Mouse (Mus musculus): ENCODE data around the gene Dennd6b. TPM values are rescaled to one million over a fixed set of nuclear protein-coding genes. Genes with fewer than 3 reads are reported as not detected.

Dennd6b gene
- total and polyA plus RNA-seq, 3 experiments = 4.1 to 9.1 (median 9.0) TPM

GRCm38 (mm10) chr15:89138531-89138930 lies 57.8 kb downstream of the Dennd6b start:
- Histone ChIP-seq H3K36me3 (replicated peaks in 1 of 2; ENCODE audit: control insufficient read depth in 1 of 2, insufficient read depth in 1 of 2, low read length in 1 of 2) (peaks cover 0 to 5% of the 10 kb centered on the region in 2 experiments), H3K4me2 (ENCODE audit: insufficient read depth, low read depth, poor library complexity, severe bottlenecking) (no peak overlapping the region), H3K4me1 (ENCODE audit: control insufficient read depth in 1 of 2, insufficient read depth in 2 of 2) (peaks cover 0 to 13% of the 10 kb centered on the region in 2 experiments; a peak in 2 of 4 replicates), H3K9me3 (replicated peaks; ENCODE audit: low read length) (no peaks in the 10 kb centered on the region), H3K79me2 (replicated peaks; ENCODE audit: control insufficient read depth, extremely low read depth, insufficient read depth, poor library complexity, severe bottlenecking) (no peaks in the 10 kb centered on the region), H3K9ac (ENCODE audit: insufficient read depth, low read depth) (no peak overlapping the region), H3K27me3 (replicated peaks) (peaks cover 69% of the 10 kb centered on the region), H3K4me3 (replicated peaks in 1 of 3; ENCODE audit: low read depth in 2 of 3, low read length in 2 of 3, poor library complexity in 1 of 3) (no peak overlapping the region), H3K27ac (ENCODE audit: insufficient read depth, low read depth) (no peak overlapping the region)
- TF ChIP-seq ZKSCAN1 (IDR thresholded peaks at IDR 0.05; ENCODE audit: borderline replicate concordance, low read depth, low read length) (no peak), CHD2 (IDR thresholded peaks at IDR 0.05; ENCODE audit: low read length) (no peak), RCOR1 (conservative IDR thresholded peaks at IDR 0.05; ENCODE audit: low read depth, low read length) (no peak), E2F4 (IDR thresholded peaks at IDR 0.05; ENCODE audit: insufficient replicate concordance, low read depth, low read length) (no peak), SMC3 (IDR thresholded peaks at IDR 0.05; ENCODE audit: low read depth, low read length) (no peak), IRF4 (IDR thresholded peaks at IDR 0.05; ENCODE audit: low read depth, low read length) (no peak), UBTF (IDR thresholded peaks at IDR 0.05; ENCODE audit: low read depth, low read length) (no peak), ETS1 (conservative IDR thresholded peaks at IDR 0.05; ENCODE audit: low read depth, low read length) (no peak), MAZ (IDR thresholded peaks at IDR 0.05; ENCODE audit: low read depth, low read length) (no peak), MEF2A (IDR thresholded peaks at IDR 0.05; ENCODE audit: borderline replicate concordance, low read depth, low read length) (no peak), USF1 (IDR thresholded peaks at IDR 0.05; ENCODE audit: low read depth, low read length) (no peak), NRF1 (IDR thresholded peaks at IDR 0.05; ENCODE audit: low read depth, low read length) (no peak), PAX5 (IDR thresholded peaks at IDR 0.05; ENCODE audit: low read length) (no peak), MYC (IDR thresholded peaks at IDR 0.05; ENCODE audit: low read depth, low read length) (no peak), TCF12 (IDR thresholded peaks at IDR 0.05; ENCODE audit: low read depth, low read length) (no peak), TBP (conservative IDR thresholded peaks at IDR 0.05; ENCODE audit: low read depth, low read length) (no peak), USF2 (conservative IDR thresholded peaks at IDR 0.05; ENCODE audit: low read depth, low read length) (no peak), ZNF384 (IDR thresholded peaks at IDR 0.05; ENCODE audit: low read depth, low read length) (no peak)
- in situ Hi-C loops (cut with MboI; ENCODE audit: low pct_ligation_motif_present, low pct_unique_long_range_greater_than_20kb, low sequenced_read_pairs) (no loop called here), dilution Hi-C loops (cut with MboI; ENCODE audit: extremely low pct_ligation_motif_present, extremely low pct_unique_long_range_greater_than_20kb, low sequenced_read_pairs) (no loop called here)
- DNase-seq (ENCODE audit: extremely low read depth) = no peak

GRCm38 (mm10) chr15:89138046-89138405 lies 58.3 kb downstream of the Dennd6b start:
- no peak overlapping the region for H3K9ac ChIP-seq (ENCODE audit: insufficient read depth, low read depth)
- H3K4me1 ChIP-seq (ENCODE audit: control insufficient read depth in 1 of 2, insufficient read depth in 2 of 2) = peaks cover 0 to 10% of the 10 kb centered on the region in 2 experiments; a peak in 2 of 4 replicates
- H3K27me3 ChIP-seq (replicated peaks) = peaks cover 72% of the 10 kb centered on the region
- no peak for DNase-seq (ENCODE audit: extremely low read depth)
- no peaks in the 10 kb centered on the region for H3K79me2 ChIP-seq (replicated peaks; ENCODE audit: control insufficient read depth, extremely low read depth, insufficient read depth, poor library complexity, severe bottlenecking)
- H3K4me2 ChIP-seq (ENCODE audit: insufficient read depth, low read depth, poor library complexity, severe bottlenecking) = no peak overlapping the region
- peaks cover 0 to under 1% of the 10 kb centered on the region in 2 experiments for H3K36me3 ChIP-seq (replicated peaks in 1 of 2; ENCODE audit: control insufficient read depth in 1 of 2, insufficient read depth in 1 of 2, low read length in 1 of 2)
- in situ Hi-C loops (cut with MboI; ENCODE audit: low pct_ligation_motif_present, low pct_unique_long_range_greater_than_20kb, low sequenced_read_pairs) = no loop called here
- no peak overlapping the region for H3K27ac ChIP-seq (ENCODE audit: insufficient read depth, low read depth)
- H3K9me3 ChIP-seq (replicated peaks; ENCODE audit: low read length) = no peaks in the 10 kb centered on the region
- dilution Hi-C loops (cut with MboI; ENCODE audit: extremely low pct_ligation_motif_present, extremely low pct_unique_long_range_greater_than_20kb, low sequenced_read_pairs) = no loop called here
- H3K4me3 ChIP-seq (replicated peaks in 1 of 3; ENCODE audit: low read depth in 2 of 3, low read length in 2 of 3, poor library complexity in 1 of 3) = no peak overlapping the region
- TF ChIP-seq MAX (IDR thresholded peaks at IDR 0.05; ENCODE audit: low read length) (no peak), IRF4 (IDR thresholded peaks at IDR 0.05; ENCODE audit: low read depth, low read length) (no peak)

Data from CH12.LX (cell line).